Mouse (Mus musculus) thymus, adult 2 months (tissue): ENCODE measurements around the gene Diaph3. TPM values are rescaled to one million over a fixed set of nuclear protein-coding genes. Genes with fewer than 3 reads are reported as not detected.
A peak's percentile ranks its signal among the peaks of the same experiment; 100 is the strongest.

Experiments
- DNase-seq: peaks from one replicate; pipeline ENCODE4 v3.0.0; 2021
- H3K27ac ChIP-seq: fragments of 200-500 bp; 2 replicates; pipeline ENCODE4 v1.5.1; 2012; ENCODE audit warnings: low read length, control low read depth; ENCODE audit not compliant: control insufficient read depth, insufficient read depth
- H3K27me3 ChIP-seq: fragments of 200-500 bp; 2 replicates; pipeline ENCODE4 v1.6.1; 2012; ENCODE audit warnings: mild to moderate bottlenecking, low read length, moderate library complexity, mixed read lengths; ENCODE audit not compliant: control insufficient read depth, insufficient read depth
- H3K36me3 ChIP-seq: fragments of 200-500 bp; 2 replicates; pipeline ENCODE4 v1.6.1; 2012; ENCODE audit warnings: mild to moderate bottlenecking, low read length, moderate library complexity; ENCODE audit not compliant: control insufficient read depth, insufficient read depth
- H3K4me1 ChIP-seq: fragments of 200-500 bp; replicated peaks from 2 replicates; pipeline ENCODE4 v1.6.1; 2012; ENCODE audit warnings: low read length; ENCODE audit not compliant: control insufficient read depth, insufficient read depth
- H3K4me3 ChIP-seq: fragments of 200-500 bp; 2 replicates; pipeline ENCODE4 v1.5.1; 2012; ENCODE audit warnings: mild to moderate bottlenecking, low read length, control low read depth, moderate library complexity; ENCODE audit not compliant: control insufficient read depth, insufficient read depth
- CTCF ChIP-seq: fragments of 200-500 bp; IDR thresholded peaks from 2 replicates; pipeline ENCODE4 v1.5.1; 2012; ENCODE audit warnings: mild to moderate bottlenecking, control low read depth, low read length, moderate library complexity, borderline replicate concordance; ENCODE audit not compliant: control insufficient read depth, poor library complexity, insufficient read depth; ENCODE audit errors: extremely low read depth
- POLR2A ChIP-seq: fragments of 200-500 bp; IDR thresholded peaks from 2 replicates; pipeline ENCODE4 v1.6.1; 2012; ENCODE audit warnings: mild to moderate bottlenecking, low read length, control low read depth, moderate library complexity; ENCODE audit not compliant: control insufficient read depth, poor library complexity, insufficient read depth; ENCODE audit errors: extremely low read depth
- WGBS: fragments of 180-500 bp; shearing (Covaris S2); methylation state at CpG from one replicate; pipeline ENCODE4 v1.1.7; 2018; 5-methylcytosine and 5-hydroxymethylcytosine counted together
- polyA plus RNA-seq: library from polyadenylated mRNA; depleted of rRNA; stranded (reverse); fragments of >200 nt; gene quantifications from 2 replicates; pipeline ENCODE4 v1.2.3, GENCODE M21; 2012

Diaph3 gene
- polyA plus RNA-seq, 1 experiment = 2.2 TPM

GRCm38 (mm10) chr14:86684585-86685503 is 456.2 kb downstream of the Diaph3 start:
- no peak for DNase-seq
- 83% methylated on average over 11 of the region's 11 CpGs for WGBS
- no peak overlapping the region for H3K4me3 ChIP-seq
- TF ChIP-seq POLR2A (no peak), CTCF (no peak)
- H3K27me3 ChIP-seq = no peaks in the 10 kb centered on the region
- no peaks in the 10 kb centered on the region for H3K36me3 ChIP-seq
- H3K27ac ChIP-seq = no peak overlapping the region
- no peaks in the 10 kb centered on the region; the same call in 1 of the 2 replicates for H3K4me1 ChIP-seq

GRCm38 (mm10) chr14:86681951-86682350 is 459.1 kb downstream of the Diaph3 start:
- Histone ChIP-seq H3K36me3 (no peaks in the 10 kb centered on the region), H3K4me3 (no peak overlapping the region), H3K4me1 (no peaks in the 10 kb centered on the region; the same call in 1 of the 2 replicates), H3K27me3 (no peaks in the 10 kb centered on the region), H3K27ac (no peak overlapping the region)
- no peak for DNase-seq
- TF ChIP-seq CTCF (no peak), POLR2A (no peak)

GRCm38 (mm10) chr14:86678992-86679391 is 462.0 kb downstream of the Diaph3 start:
- no peak overlapping the region for H3K27ac ChIP-seq
- TF ChIP-seq CTCF = no peak
- TF ChIP-seq POLR2A = no peak
- H3K4me1 ChIP-seq = no peaks in the 10 kb centered on the region; the same call in 1 of the 2 replicates
- H3K36me3 ChIP-seq = no peaks in the 10 kb centered on the region
- 97% methylated on average over 3 of the region's 3 CpGs for WGBS
- no peak overlapping the region for H3K4me3 ChIP-seq
- no peaks in the 10 kb centered on the region for H3K27me3 ChIP-seq
- no peak for DNase-seq

- Histone ChIP-seq H3K27ac (no peak overlapping the region), H3K36me3 (no peaks in the 10 kb centered on the region), H3K4me1 (no peaks in the 10 kb centered on the region; the same call in 1 of the 2 replicates), H3K27me3 (no peaks in the 10 kb centered on the region), H3K4me3 (no peak overlapping the region)
- DNase-seq = peak; percentile 4
- 55% methylated on average over 5 of the region's 5 CpGs for WGBS
- no peak for TF ChIP-seq CTCF
- no peak for TF ChIP-seq POLR2A
Observed at GRCm38 (mm10) chr14:86678179-86678780, 462.8 kb downstream of the Diaph3 start.

GRCm38 (mm10) chr14:86677015-86677414 is 464.0 kb downstream of the Diaph3 start:
- DNase-seq = no peak
- Histone ChIP-seq H3K4me3 (no peak overlapping the region), H3K36me3 (no peaks in the 10 kb centered on the region), H3K4me1 (no peaks in the 10 kb centered on the region; the same call in 1 of the 2 replicates), H3K27me3 (no peaks in the 10 kb centered on the region), H3K27ac (no peak overlapping the region)
- WGBS = 95% methylated on average over 6 of the region's 6 CpGs
- no peak for TF ChIP-seq CTCF

- Histone ChIP-seq H3K27me3 (no peaks in the 10 kb centered on the region), H3K36me3 (no peaks in the 10 kb centered on the region), H3K27ac (no peak overlapping the region), H3K4me3 (no peak overlapping the region), H3K4me1 (no peaks in the 10 kb centered on the region)
- TF ChIP-seq POLR2A (no peak), CTCF (no peak)
- DNase-seq = no peak
- WGBS = 92% methylated on average over 8 of the region's 8 CpGs
Observed at GRCm38 (mm10) chr14:86675314-86675713, 465.7 kb downstream of the Diaph3 start.
